Mouse (Mus musculus) adrenal gland, postnatal 36 days (tissue): ENCODE data around the gene Ptcd1. TPM values are rescaled to one million over a fixed set of nuclear protein-coding genes. Genes with fewer than 3 reads are reported as not detected.
A peak's percentile ranks its signal among the peaks of the same experiment; 100 is the strongest.
"Not testable (repeated sequence)": the region's sequence is repeated elsewhere in the genome, so short reads cannot be mapped to it uniquely, and the experiment has no call there.

Experiments
- DNase-seq, 2 experiments: peaks; one replicate each; pipeline ENCODE4 v3.0.0; 2021; ENCODE audit warnings: mixed read lengths in 1 of 2
- total RNA-seq, 2 experiments: library from RNA; stranded (reverse); gene quantifications; 2 replicates each; pipeline ENCODE4 v1.2.3; 2021

Gene Ptcd1
- total RNA-seq, 2 experiments from 2014 or later, result 22.4 to 31.3 TPM

GRCm38 (mm10) chr5:145114071-145114605 lies 52.8 kb downstream of the Ptcd1 start, which contains the start of gene Arpc1b:
TSS of gene Arpc1b (plus strand) at chr5:145114215.
- DNase-seq, result peak; percentile 88 to 94

GRCm38 (mm10) chr5:145113416-145113815 lies 53.5 kb downstream of the Ptcd1 start:
- DNase-seq, result no peak

GRCm38 (mm10) chr5:145112566-145112965 lies 54.3 kb downstream of the Ptcd1 start:
- DNase-seq, result peak; percentile 55 to 65

GRCm38 (mm10) chr5:145110401-145110800 lies 56.5 kb downstream of the Ptcd1 start:
- DNase-seq, result no peak

GRCm38 (mm10) chr5:145105694-145106275 lies 61.1 kb downstream of the Ptcd1 start:
- DNase-seq, result peak; percentile 63 to 64

GRCm38 (mm10) chr5:145104328-145104727 lies 62.6 kb downstream of the Ptcd1 start:
- no peak for DNase-seq

- no peak for DNase-seq
These were observed 64.2 kb downstream of the Ptcd1 start for GRCm38 (mm10) chr5:145102706-145103105.

- DNase-seq, result not testable (repeated sequence)
These were observed 65.5 kb downstream of the Ptcd1 start for GRCm38 (mm10) chr5:145101451-145101850.

GRCm38 (mm10) chr5:145100960-145101359 lies 65.9 kb downstream of the Ptcd1 start:
- no peak for DNase-seq

GRCm38 (mm10) chr5:145098340-145098821 lies 68.5 kb downstream of the Ptcd1 start:
- DNase-seq, result no peak

Other genes starting within 250 kb of the Ptcd1 start
- gene Smurf1, start 201.3 kb downstream of the Ptcd1 start, total RNA-seq, result 10 to 100 TPM; 18.6 to 24.8 TPM
- gene Gm4871, start 134.4 kb downstream of the Ptcd1 start, total RNA-seq, result not detected
- gene 1700018F24Rik, start 124.1 kb downstream of the Ptcd1 start, total RNA-seq, result not detected
- 100 to 1,000 TPM; 120 to 123 TPM for gene Arpc1a, start 83.3 kb downstream of the Ptcd1 start, total RNA-seq
- gene Kpna7, start 83.1 kb downstream of the Ptcd1 start, total RNA-seq, result not detected
- gene Arpc1b, start 52.9 kb downstream of the Ptcd1 start, total RNA-seq, result 100 to 1,000 TPM; 241 to 271 TPM
- 10 to 100 TPM; 88.0 to 92.1 TPM for gene Pdap1, start 26.9 kb downstream of the Ptcd1 start, total RNA-seq
- gene Bud31, start 26.7 kb downstream of the Ptcd1 start, total RNA-seq, result 100 to 1,000 TPM; 113 to 117 TPM
- 10 to 100 TPM; 19.0 to 19.3 TPM for gene Cpsf4, start 105 bp upstream of the Ptcd1 start, total RNA-seq
- 100 to 1,000 TPM; 485 to 492 TPM for gene Atp5j2, start 25.0 kb upstream of the Ptcd1 start, total RNA-seq
- gene Zkscan14, start 34.8 kb upstream of the Ptcd1 start, total RNA-seq, result 1 to 10 TPM; 7.2 to 9.9 TPM
- 10 to 100 TPM; 11.6 to 13.0 TPM for gene Zkscan5, start 37.5 kb upstream of the Ptcd1 start, total RNA-seq
- 10 to 100 TPM; 50.6 to 68.6 TPM for gene Zfp655, start 64.6 kb upstream of the Ptcd1 start, total RNA-seq
- gene Zscan25, start 113.4 kb upstream of the Ptcd1 start, total RNA-seq, result 10 to 100 TPM; 15.0 to 15.7 TPM
- gene Cyp3a57, start 178.2 kb upstream of the Ptcd1 start, total RNA-seq, result not detected